Mouse (Mus musculus): ENCODE measurements around the gene Mylk4. TPM values are rescaled to one million over a fixed set of nuclear protein-coding genes. Genes with fewer than 3 reads are reported as not detected.

The Mylk4 gene
- polyA plus RNA-seq, 1 experiment from 2014 or later = not detected

DNA sequence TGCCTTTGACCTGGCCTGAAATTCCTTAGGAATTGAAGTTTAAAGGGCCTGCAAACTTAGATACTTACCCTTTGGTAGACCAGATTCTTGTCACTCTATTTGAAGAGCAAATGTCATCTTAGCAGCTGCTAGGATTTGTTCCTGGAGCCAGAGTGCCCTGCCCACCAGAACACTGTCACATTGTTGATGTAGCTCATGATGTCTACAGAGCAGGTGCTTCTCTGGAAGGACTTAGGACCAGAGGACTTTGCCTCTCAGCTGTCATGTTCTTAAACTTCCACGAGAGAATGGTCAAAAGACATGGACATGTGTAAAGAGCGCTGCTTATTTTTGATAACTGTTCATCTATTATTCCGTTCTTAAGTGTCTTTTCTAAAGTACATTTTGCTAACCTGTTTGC is 35.5 kb upstream of the Mylk4 start:
- peak; percentile 50; the same call in 1 of the 2 replicates for ATAC-seq
- Histone ChIP-seq H3K4me2 (replicated peaks; ENCODE audit: low read depth) (no peak overlapping the region), H3K4me1 (replicated peaks; ENCODE audit: control insufficient read depth, insufficient read depth, low read length) (no peaks in the 10 kb centered on the region), H3K9me3 (ENCODE audit: control insufficient read depth) (no peaks in the 10 kb centered on the region), H3K9ac (ENCODE audit: low read depth, low read length) (no peak overlapping the region), H3K27me3 (replicated peaks; ENCODE audit: control insufficient read depth, insufficient read depth, low read length) (no peaks in the 10 kb centered on the region), H3K36me3 (ENCODE audit: control insufficient read depth, insufficient read depth) (peaks cover 39% of the 10 kb centered on the region), H3K27ac (ENCODE audit: low read depth, low read length) (no peak overlapping the region), H3K4me3 (ENCODE audit: low read depth, low read length) (no peak overlapping the region)
- TF ChIP-seq CTCF (IDR thresholded peaks at IDR 0.05; ENCODE audit: low read depth) = no peak
- 74% methylated on average over 3 of the region's 3 CpGs for WGBS

DNA sequence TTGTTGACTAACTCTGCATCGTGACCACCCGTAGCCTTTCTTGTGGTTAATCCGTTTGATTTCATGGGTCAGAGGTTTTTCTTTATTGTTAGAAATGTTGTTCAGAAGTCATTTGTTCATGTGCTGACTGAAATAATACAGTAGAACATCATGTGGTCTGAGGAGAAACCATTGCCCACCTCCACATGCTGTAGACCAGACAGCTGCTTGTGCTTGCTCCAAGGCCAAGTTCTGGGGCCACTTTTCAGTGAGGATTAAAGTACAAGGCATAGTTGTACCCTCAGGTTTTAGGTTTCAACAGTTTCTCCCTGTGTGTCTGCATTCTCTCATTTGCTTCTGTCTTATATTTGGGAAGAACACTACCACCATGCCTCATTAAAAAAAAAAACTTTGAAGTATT is 23.9 kb upstream of the Mylk4 start:
- Histone ChIP-seq H3K27ac (ENCODE audit: low read depth, low read length) (no peak overlapping the region), H3K4me3 (ENCODE audit: low read depth, low read length) (no peak overlapping the region), H3K9ac (ENCODE audit: low read depth, low read length) (no peak overlapping the region), H3K4me1 (replicated peaks; ENCODE audit: control insufficient read depth, insufficient read depth, low read length) (no peaks in the 10 kb centered on the region), H3K27me3 (replicated peaks; ENCODE audit: control insufficient read depth, insufficient read depth, low read length) (no peaks in the 10 kb centered on the region), H3K4me2 (replicated peaks; ENCODE audit: low read depth) (no peak overlapping the region), H3K36me3 (ENCODE audit: control insufficient read depth, insufficient read depth) (peaks cover 20% of the 10 kb centered on the region), H3K9me3 (ENCODE audit: control insufficient read depth) (no peaks in the 10 kb centered on the region)
- no peak for ATAC-seq
- 94% methylated on average over 3 of the region's 3 CpGs for WGBS
- no peak for TF ChIP-seq CTCF (IDR thresholded peaks at IDR 0.05; ENCODE audit: low read depth)

- Histone ChIP-seq H3K4me1 (replicated peaks; ENCODE audit: control insufficient read depth, insufficient read depth, low read length) (no peaks in the 10 kb centered on the region), H3K27ac (ENCODE audit: low read depth, low read length) (no peak overlapping the region), H3K36me3 (ENCODE audit: control insufficient read depth, insufficient read depth) (peaks cover 20% of the 10 kb centered on the region), H3K4me3 (ENCODE audit: low read depth, low read length) (no peak overlapping the region), H3K4me2 (replicated peaks; ENCODE audit: low read depth) (no peak overlapping the region), H3K27me3 (replicated peaks; ENCODE audit: control insufficient read depth, insufficient read depth, low read length) (no peaks in the 10 kb centered on the region), H3K9ac (ENCODE audit: low read depth, low read length) (no peak overlapping the region), H3K9me3 (ENCODE audit: control insufficient read depth) (no peaks in the 10 kb centered on the region)
- WGBS = 85% methylated on average over 7 of the region's 7 CpGs
- TF ChIP-seq CTCF (IDR thresholded peaks at IDR 0.05; ENCODE audit: low read depth) = no peak
- no peak for ATAC-seq
Measured at GRCm38 (mm10) chr13:32806820-32807219, 23.1 kb upstream of the Mylk4 start.

DNA sequence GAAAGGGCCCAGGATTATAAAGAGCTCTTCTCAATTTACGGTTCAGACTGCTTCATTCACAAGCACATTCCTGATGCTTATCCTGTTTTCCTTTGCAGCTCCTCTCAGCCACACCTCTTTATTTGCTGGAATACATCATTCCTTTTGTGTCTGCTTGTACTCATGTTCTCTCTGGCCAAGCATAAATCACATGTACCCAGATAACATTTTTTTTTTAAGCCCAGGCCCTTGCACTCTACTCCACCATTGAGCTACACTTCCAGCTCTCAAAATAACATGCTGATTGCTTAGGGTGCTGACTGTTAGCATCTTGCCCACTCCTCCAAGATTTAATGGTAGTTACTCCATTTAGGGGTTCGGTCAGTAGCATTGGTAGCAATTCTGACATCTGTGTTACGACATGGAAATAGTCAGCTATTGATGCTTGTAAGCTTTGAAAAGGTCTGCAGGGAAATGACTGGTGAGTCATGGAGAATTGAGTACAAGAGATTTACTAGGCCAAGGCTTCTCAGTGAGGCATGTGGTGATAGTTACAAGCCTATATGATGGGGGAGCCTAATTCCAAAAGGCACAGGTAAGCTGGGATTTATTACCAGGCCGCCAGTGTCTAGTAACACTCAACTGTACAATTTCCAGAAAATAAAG is 20.1 kb upstream of the Mylk4 start:
- TF ChIP-seq CTCF (IDR thresholded peaks at IDR 0.05; ENCODE audit: low read depth) = no peak
- peaks cover 16% of the 10 kb centered on the region for H3K36me3 ChIP-seq (ENCODE audit: control insufficient read depth, insufficient read depth)
- ATAC-seq = no peak
- H3K27me3 ChIP-seq (replicated peaks; ENCODE audit: control insufficient read depth, insufficient read depth, low read length) = no peaks in the 10 kb centered on the region
- H3K9me3 ChIP-seq (ENCODE audit: control insufficient read depth) = no peaks in the 10 kb centered on the region
- H3K4me2 ChIP-seq (replicated peaks; ENCODE audit: low read depth) = peak overlapping the region; percentile 76
- no peak overlapping the region for H3K4me3 ChIP-seq (ENCODE audit: low read depth, low read length)
- H3K4me1 ChIP-seq (replicated peaks; ENCODE audit: control insufficient read depth, insufficient read depth, low read length) = no peaks in the 10 kb centered on the region
- 68% methylated on average over 4 of the region's 4 CpGs for WGBS
- no peak overlapping the region for H3K27ac ChIP-seq (ENCODE audit: low read depth, low read length)
- no peak overlapping the region for H3K9ac ChIP-seq (ENCODE audit: low read depth, low read length)

DNA sequence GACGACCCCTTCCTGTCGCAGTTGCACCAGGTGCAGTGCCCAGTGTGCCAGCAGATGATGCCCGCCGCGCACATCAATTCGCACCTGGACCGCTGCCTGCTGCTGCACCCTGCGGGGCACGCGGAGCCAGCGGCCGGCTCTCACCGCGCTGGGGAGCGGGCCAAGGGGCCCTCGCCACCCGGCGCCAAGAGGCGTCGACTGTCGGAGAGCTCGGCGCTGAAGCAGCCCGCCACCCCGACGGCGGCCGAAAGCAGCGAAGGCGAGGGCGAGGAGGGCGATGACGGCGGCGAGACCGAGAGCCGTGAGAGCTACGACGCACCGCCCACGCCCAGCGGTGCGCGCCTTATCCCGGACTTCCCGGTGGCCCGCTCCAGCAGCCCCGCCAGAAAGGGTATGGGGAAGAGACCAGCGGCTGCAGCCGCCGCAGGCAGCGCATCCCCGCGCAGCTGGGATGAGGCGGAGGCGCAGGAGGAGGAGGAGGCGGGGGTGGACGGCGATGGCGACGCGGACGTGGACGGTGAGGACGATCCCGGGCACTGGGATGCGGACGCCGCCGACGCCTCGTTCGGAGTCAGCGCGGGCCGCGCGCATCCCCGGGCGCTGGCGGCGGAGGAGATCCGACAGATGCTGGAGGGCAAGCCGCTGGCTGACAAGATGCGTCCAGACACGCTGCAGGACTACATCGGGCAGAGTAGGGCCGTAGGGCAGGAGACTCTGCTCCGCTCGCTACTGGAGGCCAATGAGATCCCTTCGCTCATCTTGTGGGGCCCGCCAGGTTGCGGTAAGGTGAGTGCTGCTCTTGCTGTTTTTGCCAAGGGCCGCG is 18.7 kb upstream of the Mylk4 start, which contains the start of gene D930007J09Rik:
D930007J09Rik (minus strand) TSS at position 591 of the 823 bp plus-strand sequence.
- H3K9ac ChIP-seq (ENCODE audit: low read depth, low read length) = peak within 1 kb of the TSS; percentile 72
- peak within 1 kb of the TSS; percentile 75 for H3K4me3 ChIP-seq (ENCODE audit: low read depth, low read length)
- no peaks in the 10 kb centered on the region for H3K9me3 ChIP-seq (ENCODE audit: control insufficient read depth)
- H3K4me1 ChIP-seq (replicated peaks; ENCODE audit: control insufficient read depth, insufficient read depth, low read length) = no peaks in the 10 kb centered on the region
- WGBS = under 1% methylated on average over 94 of the region's 95 CpGs
- no peaks in the 10 kb centered on the region for H3K27me3 ChIP-seq (replicated peaks; ENCODE audit: control insufficient read depth, insufficient read depth, low read length)
- no peak for TF ChIP-seq CTCF (IDR thresholded peaks at IDR 0.05; ENCODE audit: low read depth)
- peaks cover 10% of the 10 kb centered on the region for H3K36me3 ChIP-seq (ENCODE audit: control insufficient read depth, insufficient read depth)
- ATAC-seq = peak; percentile 53
- peak within 1 kb of the TSS; percentile 74 for H3K27ac ChIP-seq (ENCODE audit: low read depth, low read length)
- peak within 1 kb of the TSS; percentile 76 for H3K4me2 ChIP-seq (replicated peaks; ENCODE audit: low read depth)

DNA sequence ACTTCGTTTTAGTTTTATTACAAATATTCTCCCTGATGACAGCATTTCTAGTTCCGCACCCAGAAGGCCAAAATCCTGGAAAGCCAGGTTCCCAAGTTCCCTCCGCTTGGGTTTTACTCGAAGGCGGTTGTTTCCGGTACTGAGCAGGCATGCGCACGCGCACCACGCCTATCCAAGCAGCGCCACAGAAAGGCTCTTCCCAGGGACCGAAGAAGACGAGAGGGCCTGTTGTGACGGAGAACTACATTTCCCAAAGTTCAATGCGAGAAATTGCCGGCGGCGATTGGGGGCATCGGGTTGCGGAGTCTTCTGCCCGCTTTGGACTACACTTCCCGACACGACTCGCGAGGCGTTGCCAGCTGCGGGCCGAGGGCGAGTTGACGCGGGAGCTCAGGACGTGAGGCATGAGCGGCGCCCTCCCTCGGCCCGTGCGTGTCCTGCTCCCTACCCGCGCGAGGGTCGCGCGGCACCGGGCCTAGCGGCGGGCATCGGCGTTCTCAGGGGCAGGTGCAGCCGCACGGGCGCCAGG is 18.0 kb upstream of the Mylk4 start, which contains the start of gene Wrnip1:
Wrnip1 (plus strand) TSS at position 346 of the 529 bp plus-strand sequence.
- Histone ChIP-seq H3K9ac (ENCODE audit: low read depth, low read length) (peak within 1 kb of the TSS; percentile 72), H3K4me3 (ENCODE audit: low read depth, low read length) (peak within 1 kb of the TSS; percentile 75), H3K36me3 (ENCODE audit: control insufficient read depth, insufficient read depth) (peaks cover 6% of the 10 kb centered on the region), H3K27ac (ENCODE audit: low read depth, low read length) (peak within 1 kb of the TSS; percentile 74), H3K9me3 (ENCODE audit: control insufficient read depth) (no peaks in the 10 kb centered on the region), H3K4me2 (replicated peaks; ENCODE audit: low read depth) (peak within 1 kb of the TSS; percentile 76), H3K4me1 (replicated peaks; ENCODE audit: control insufficient read depth, insufficient read depth, low read length) (no peaks in the 10 kb centered on the region), H3K27me3 (replicated peaks; ENCODE audit: control insufficient read depth, insufficient read depth, low read length) (no peaks in the 10 kb centered on the region)
- WGBS = under 1% methylated on average over 51 of the region's 51 CpGs
- TF ChIP-seq CTCF (IDR thresholded peaks at IDR 0.05; ENCODE audit: low read depth) = peak; percentile 74
- ATAC-seq = peak; percentile 95
